Mouse (Mus musculus) cerebellum, postnatal 4 days (tissue): Measurements from ENCODE around the gene Esf1.
A peak's percentile ranks its signal among the peaks of the same experiment; 100 is the strongest.
"Not testable (repeated sequence)": the region's sequence is repeated elsewhere in the genome, so short reads cannot be mapped to it uniquely, and the experiment has no call there.

Experiments used
- DNase-seq, 2 experiments: peaks; one replicate each; pipeline ENCODE4 v3.0.0; 2022; ENCODE audit warnings: low spot score in 2 of 2, mixed read lengths in 1 of 2

The Esf1 gene

DNA sequence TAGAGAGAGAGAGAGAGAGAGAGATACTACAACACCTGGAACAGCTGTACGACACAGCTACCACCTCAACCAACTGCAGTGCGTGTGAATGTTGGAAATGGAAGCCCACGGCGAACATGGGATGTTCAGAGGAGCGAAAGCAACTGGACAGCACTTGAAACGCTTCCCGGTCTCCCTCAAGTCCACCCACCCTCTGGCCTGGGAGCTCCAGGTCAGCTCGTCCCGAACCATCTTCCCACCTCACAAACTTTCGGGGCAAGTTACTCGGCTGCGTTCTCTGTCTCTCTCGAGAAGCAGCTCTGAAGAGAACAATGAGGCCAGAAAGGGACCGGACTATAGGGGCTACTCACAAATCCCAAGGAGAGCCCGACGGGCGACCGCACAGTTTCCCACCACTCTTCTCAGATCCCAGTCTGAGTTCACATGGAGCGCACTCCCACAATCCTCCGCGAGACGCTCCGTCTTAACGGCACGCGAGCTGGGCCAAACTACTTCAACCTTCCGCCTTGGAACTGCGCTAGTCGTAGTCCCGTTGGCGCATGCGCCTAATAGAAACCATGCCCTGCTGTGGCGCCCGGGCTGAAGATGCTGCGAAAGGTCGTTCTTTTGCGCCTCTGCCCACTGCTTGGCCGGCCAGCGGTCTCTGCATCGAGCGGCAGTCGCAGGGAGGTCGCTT lies at the start of gene Esf1, which contains the start of gene Ndufaf5:
Esf1 (minus strand) TSS at position 438 of the 676 bp plus-strand sequence.
Ndufaf5 (plus strand) TSS at position 523 of the 676 bp plus-strand sequence.
- peak; percentile 96 for DNase-seq

DNA sequence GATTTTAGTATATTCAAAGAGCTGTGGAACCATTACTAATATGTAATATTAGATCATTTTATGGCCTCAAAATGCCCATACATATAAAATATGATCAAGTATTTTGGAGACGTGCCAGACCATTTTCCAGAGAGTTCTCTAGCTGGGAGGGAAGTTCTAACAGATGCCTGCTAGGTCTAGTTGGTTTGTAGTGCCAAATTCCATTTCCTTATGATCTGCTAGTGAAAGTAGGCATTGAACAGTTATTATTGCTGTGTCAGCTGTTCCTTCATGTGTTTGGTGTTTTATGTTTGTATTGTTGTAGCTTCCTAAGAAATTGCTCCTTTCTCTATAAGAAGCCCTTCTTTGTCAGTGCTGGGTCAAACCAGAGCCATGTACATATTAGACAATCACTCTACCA lies 45.6 kb upstream of the Esf1 start:
- no peak for DNase-seq

DNA sequence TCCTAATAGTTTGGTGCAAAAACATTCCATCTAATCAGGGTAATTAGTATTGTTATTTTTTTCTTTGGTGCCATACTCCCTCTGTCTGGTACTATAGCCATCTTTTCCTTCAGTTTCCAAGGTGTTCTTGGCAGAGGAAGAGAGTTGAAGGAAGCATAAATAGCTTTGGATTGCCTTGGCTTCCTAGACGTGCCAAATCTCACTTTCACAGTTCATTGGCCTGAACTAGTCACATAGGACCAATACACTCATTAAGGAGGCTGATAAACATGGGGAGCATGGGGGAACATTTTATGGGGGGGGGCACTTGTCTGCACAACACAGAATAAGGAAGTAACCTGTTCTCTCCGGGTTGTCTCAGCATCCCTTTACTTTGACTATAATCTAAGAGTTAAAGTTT lies 45.1 kb upstream of the Esf1 start:
- DNase-seq = no peak

DNA sequence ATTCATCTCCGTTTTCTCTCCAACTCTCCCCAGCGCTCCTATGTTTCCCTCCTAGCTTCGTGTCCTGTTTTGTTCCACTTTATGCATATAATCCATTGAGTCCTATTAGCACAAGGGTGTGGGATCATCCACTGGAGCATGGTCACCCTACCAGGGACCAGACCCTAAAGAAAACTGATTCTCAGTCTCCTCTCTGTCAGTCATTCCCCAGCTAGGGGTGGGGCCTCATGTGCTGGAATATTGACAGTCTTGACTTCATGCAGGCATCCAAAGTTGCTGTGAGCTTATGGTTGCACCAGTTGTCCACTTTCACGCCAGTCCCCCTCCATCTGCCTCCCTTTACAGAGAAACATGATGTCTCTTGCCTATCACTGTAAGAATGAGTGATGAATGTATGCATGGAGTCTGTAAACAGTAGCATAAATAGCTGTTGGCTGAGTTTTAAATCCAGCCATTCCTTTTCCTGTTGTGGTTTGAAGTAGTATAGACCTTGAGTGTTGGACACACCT lies 44.2 kb upstream of the Esf1 start:
- DNase-seq = no peak

DNA sequence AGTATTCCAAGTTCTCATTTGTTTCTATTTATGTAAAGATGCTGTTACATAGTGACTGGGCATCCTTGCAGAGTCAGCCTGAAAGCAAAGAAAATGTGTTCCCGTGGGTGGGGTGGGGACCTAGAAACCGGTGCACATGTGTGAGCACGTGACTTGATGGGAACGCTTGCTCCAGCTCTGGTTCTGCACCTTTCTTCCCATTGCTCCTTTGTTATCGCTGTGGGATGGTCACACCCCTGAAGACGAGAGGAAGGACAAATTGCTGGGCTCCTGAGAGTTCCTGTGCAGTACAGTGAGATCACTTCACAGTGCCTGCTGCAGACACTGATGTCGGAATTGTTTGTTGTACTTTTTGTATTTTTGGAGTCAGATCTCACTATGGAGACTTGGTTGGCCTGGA lies 33.4 kb upstream of the Esf1 start:
- DNase-seq = no peak

DNA sequence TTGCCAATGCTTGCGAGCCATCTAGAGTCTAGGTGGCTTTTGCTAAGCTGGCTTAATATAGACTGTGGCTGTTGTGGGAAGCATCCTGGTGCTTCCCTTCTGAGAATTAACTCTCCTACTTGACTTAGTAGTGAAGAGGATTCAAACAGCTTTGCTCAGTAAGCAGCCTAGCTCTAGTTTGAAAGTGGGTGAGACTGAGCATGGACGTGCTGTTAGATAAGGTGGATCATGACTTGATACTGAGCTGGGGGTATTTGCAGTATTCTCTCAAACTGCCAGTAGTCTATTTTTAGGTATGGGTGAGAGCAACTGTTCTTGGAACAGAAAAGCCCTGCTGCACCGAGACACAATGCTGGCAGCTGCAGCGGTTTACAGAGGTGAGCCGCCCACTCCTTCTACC lies 32.2 kb upstream of the Esf1 start:
- DNase-seq = no peak

DNA sequence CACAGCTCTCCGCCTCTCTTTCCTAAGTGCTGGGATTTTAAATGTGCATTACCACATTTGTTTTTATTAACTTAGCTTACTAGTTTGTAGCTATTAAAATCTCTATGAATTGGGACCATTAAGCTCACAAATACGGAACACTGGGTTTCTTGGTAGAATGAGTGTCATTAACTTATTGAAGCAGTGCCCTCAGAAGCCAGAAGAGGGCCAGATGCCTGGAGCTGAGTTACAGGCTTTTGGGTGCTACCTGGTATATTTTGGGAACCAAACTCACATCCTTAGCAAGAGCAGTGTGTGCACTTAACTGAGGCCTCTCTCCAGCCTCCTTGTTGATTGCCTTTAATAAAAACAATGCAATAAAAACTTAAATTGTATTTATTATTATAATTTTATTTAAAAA lies 30.3 kb upstream of the Esf1 start:
- DNase-seq = no peak

DNA sequence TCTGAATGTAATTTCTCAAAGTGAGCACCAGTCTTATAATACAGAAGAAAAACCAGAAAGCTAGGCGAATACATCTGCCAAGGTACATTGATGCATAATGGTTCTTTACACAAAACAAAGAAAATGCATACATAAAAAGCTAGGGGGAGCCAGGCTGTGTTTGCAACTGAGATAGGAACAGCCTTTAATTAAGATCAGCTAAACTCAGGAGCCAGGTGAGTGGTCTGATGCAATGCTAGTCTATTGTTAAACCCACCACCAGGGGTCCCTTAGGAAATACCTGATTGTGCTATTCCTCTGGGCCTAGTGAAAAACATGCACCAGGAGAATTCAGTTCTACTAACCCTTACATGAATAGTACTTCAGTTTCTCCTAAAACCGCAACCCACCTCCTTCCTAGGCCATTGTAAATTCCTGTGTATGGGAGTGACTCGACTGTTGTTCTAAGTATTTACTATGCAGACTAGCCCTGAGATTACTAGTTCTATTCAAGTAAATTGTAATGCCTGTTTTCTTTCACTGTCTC lies 15.4 kb upstream of the Esf1 start:
- not testable (repeated sequence) for DNase-seq

DNA sequence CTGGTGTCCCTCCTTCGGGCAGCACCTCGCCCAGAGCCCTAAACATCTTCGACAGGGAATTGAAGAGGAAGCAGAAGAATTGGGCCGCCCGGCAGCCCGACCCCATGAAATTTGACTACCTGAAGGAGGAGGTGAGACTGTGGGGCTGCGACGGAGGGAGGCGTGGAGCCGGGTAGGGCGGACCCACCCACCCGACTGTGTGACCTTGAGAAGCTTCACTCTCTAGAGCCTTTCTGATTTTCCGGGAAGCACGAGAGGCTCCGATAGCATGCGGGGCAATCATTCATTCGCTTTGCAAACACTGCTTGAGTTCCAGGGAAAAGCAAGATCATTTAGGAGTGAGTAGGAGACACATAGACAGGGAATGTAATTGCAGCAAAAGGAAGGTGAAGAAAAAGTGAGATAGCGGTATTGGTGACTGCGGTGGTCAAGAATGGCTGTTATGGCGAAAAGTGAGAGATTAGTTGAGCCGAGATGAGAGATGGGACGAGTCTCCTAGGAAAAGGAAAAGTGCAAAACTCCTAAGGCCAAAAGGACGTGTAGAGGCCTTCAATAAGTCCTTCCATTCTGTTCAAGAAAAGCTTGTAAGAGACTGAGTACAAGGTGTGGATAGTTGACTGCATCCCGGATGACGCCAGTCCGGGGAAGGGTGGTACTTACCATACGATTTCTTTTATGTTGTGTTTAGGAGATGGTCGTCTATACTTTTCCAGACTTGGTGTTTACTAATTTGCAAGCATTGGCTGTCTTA lies 614 bp upstream of the Esf1 start:
- DNase-seq = no peak

DNA sequence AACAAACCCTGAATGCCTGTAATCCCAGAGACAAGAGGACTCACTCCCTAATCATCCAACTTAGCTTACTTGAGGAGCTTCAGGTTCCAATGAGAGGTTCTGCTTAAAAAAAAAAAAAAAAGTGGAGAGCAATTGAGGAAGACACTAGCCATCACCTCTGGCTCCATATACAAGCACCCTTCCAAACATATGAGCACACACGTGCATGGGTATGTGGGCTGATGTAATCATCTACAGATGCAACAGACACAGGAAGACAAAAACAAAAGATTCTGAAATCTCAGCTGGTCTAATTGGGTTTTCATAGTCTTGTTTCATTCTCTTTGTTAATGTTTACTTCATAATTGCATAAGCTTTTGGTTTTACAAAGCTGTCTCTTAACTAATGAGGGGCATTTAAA lies 1.3 kb downstream of the Esf1 start:
- DNase-seq = no peak

DNA sequence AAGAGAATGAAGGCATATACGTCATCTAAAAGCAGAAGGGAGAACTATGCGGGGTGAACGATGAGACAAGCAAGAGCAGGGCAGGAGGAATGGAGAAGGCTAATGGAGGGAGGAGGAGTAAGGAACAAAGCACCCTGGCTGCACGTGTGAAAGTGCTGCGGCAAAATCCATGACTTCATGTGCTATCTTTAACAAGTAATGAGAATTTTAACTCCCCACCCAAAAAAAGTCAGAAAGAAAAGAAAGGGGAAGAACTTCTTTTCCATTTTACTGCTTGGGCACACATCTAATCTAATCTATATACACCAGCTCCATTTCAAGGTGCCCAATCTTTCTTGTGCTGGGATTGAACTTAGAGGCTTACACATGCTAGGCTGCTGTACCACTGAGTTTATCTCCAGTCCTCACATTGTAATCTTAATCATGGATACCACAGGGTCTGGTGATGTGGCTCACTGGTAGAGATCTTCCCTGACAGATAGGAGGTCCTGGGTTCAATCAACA lies 7.0 kb downstream of the Esf1 start:
- DNase-seq = no peak

DNA sequence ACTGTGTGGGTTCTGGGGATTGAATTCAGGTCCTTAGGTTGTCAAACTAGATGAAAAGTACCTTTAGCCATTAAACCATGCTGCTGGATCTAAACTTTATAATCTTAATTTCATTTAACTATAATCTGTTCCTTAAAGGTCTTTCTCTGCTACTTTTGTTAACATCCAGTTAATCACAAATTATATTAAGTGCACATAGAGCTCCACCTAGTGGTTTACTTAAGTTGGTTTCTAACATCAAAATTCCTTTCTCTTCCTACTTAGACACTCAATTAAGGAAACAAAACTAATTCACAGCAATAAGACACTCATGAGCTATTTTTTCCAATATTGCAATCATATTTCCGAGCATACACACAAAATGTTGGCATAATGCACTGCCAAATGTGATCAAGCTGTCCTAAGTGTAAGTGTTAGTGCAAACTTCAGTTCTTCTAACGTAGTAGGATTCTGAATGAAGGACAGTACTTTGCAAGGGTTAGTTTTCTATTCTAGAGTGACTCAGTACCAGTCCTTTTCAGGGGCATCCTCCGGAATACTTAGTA lies 11.1 kb downstream of the Esf1 start:
- DNase-seq = no peak

DNA sequence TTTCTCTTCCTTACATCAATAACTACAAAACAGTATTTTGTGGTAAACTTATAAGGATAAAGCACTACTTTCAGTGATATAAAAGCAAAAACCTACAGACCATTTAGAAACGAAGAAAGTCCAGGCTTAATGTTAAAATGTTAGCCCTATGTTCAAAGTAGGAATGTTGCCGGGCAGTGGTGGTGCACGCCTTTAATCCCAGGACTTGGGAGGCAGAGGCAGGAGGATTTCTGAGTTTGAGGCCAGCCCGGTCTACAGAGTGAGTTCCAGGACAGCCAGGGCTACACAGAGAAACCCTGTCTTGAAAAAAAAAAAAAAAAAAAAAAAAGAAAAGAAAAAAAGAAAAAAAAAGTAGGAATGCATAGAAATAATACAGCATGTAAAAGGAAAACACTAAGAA lies 18.6 kb downstream of the Esf1 start, which contains the start of gene Gm17374:
Gm17374 (plus strand) TSS at position 301 of the 400 bp plus-strand sequence.
- DNase-seq = not testable (repeated sequence)

DNA sequence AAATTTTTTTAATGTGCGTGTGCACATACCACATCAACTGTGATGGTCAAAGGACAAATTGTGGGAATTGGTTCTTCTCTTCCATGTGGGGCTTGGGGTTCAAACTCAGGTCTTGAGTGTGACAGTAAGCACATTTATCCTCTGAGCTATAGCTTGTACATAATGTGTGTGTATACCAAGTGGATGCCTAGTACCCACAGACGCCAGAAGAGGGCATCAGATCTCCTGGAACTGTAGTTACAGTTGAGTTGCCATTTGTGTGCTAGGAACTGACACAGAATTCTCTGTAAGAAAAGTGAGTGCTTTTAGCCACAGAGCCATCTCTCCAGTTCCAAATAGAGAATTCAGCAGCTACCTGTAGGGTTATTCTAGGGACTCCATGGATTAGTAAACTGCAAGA lies 44.8 kb downstream of the Esf1 start:
- no peak for DNase-seq

DNA sequence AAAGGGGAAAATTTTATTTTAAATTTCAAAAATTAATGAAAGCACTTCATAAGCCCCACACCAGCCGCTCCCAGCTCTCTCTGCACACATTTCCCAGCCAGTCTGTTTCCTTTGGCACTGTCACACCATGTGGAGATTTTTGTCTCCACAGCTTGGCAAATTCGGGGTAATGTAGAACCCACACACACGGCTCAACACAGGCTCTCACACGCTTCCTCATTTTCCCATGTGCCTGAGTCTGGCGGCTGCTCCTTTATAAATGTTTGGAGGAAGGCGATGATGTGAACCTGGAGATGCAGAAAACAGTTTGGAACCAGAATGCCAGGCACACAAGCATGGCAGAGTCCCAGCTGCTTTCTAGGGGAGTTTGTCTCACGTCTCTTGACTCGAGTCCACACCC lies 56.5 kb downstream of the Esf1 start:
- DNase-seq = no peak

DNA sequence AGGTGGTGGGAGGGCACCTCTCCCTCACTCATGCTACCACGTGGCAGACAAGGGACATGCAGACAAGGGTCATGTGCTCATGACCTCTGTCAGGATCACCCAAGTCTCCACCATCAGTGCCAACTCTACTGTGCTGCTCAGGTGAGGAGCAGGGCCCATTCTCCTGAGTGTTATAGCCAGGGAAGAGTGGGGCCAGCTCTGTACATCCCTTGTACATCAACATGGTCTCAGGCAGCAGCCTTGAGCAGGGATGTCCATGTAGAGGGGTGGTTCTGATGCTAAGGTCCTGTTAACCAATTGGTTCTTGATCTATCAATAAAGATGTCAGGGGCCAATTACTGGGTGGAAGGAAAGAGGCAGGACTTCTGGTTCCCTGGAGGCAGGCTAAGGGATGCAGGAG lies 61.4 kb downstream of the Esf1 start:
- no peak for DNase-seq

DNA sequence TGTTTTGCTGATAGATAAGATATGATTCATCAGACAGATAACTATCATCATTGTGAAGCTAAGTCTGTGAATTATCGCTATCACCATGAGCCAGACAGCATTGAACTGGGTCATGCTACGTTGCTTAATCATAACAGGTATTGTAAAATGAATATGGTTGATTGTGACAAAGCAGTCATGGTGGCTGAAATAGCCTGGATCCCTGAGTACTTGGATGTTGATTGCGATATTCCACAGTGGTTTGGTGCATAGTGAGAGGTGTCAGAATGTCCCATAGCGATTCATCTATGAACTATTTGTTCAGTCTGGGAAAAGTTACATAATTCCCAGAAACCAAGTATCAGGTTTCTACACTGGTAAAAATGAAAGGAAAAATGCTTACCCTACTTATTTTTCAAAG lies 62.7 kb downstream of the Esf1 start:
- no peak for DNase-seq

DNA sequence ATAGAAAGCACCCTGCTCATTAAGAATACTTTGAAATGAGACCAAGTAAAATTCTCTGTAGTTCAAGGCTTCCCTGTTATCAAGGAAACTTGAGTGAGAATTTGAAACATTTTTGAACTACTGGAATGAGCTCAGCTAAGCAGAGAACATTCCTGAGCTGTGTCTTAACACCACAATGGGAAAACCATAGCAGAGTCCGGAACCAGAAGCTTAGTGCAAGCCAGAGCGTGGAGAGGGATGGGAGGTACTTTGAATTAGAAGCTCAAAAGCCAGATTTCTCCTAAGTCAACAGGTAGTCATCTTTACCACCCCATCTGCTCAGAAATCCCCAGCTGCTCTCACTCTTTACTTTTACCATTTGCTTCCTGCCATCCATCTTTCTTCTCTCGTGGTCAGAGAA lies 65.4 kb downstream of the Esf1 start:
- no peak for DNase-seq

DNA sequence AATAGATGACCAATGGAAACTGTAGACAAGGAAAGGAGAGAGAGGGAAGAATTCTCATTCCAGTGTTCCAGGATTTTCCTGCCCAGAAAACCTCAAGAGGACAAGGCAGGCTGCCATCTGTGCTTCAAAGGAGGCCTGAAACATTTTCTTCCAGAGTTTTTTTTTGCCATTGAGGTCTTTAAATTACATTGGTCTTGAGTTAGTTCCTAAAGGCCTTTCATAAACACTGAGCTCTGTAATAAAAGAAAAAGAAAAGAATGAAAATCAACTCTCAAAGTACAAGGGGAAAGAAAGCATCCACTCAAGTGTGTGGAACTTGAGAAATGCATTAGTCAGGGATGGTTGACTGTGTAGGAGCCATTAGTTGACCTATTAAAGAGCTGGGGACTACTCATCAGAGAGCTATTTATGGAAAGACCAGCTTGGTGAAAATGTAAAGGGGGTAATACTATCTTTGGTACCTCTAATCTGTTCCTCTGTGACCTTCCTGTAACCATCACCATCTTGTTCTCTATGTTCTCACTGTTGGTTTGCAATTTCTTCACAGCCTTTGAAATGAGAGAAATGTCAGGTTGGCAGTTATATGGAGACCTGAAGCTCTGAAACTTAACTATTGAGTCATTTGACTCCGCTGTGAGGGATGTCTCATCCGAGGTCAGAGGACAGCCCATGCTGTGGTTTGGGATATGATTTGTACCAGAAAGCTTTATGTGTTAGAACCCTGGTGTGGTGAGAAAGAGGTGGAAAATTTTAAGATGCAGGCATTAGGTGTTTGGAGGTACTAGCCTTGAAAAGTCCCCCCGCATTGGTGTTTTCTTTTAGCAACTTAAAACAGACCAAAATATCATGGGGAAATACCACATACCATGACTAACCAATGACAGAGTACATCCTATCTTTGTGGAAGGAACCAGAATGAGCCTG lies 69.6 kb downstream of the Esf1 start:
- no peak for DNase-seq

DNA sequence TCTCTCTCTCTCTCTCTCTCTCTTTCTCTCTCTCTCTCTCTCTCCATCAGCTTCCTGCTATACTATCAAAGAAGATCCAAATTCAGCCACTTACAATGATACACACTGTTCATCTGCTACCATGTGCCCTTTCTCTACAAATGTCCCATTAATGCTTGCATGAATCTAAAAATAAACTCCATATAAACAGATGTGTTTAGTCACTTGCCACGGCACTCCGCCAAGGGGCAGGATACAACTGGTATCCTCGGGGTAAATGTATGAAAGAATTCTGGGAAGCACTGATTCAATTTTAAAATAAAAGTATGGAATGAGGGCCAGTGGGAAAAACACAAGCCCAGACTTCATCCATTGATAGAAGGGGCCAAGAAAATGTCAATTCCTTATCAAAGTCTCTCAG lies 70.4 kb downstream of the Esf1 start:
- DNase-seq = no peak

DNA sequence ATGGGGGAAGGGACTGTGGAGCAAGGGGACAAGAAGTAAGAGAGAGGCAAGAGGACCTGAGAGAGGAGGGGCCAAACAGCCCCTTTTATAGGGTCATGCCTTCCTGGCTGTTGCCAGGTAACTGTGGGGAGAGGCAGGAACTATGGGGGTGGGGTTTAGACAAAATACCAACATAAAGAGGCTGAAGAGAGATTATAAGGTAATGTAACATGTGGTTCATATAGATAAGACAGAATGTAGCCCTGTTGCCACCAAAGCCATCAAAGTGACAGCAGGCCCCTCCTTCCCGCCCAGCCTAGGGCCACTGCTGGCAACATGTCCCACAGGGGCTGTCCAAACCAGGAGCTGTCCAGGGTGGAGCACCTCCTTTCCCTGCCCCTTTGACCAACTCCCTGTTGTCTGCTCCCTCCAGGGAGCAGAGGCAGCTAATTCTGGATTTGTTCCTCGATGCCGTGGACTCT lies 73.2 kb downstream of the Esf1 start:
- no peak for DNase-seq
